Comparison of ENCODE assay signal across 18 mouse cellular contexts in the genomic region with DNA sequence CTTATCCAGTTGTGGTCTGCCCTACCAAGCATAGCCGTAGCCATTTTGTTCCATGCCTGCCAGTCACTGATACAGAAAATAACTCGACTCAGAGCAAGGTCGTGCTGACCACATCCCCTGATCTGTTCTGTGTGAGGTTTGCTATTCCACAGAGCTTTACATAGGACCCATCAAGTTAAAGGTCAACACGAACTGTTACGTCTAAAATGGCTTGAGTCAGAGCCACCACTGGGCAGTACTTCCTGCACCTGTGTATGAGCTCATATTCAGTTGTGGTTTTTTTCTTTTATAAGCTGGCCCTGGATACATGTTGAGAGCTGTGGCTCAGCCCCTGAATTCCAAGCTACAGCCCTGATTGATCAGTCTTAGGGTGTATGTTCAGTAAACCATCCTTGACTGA. TPM values are rescaled to one million over a fixed set of nuclear protein-coding genes. Genes with fewer than 3 reads are reported as not detected.
"Had no signal": no experiment of that assay in that cellular context is flagged by ENCODE, and none has a peak within 500 bp of the region (broad histone marks: within the 10 kb centered on the region; RNA-seq: fewer than 3 reads in every experiment).

No protein-coding gene starts in this region.

- H3K9ac ChIP-seq: liver, postnatal 0 days; lung, embryonic 15.5 days; midbrain, embryonic 12.5 days; neural tube, embryonic 12.5 days had no signal

- H3K4me1 ChIP-seq: lung, embryonic 15.5 days; midbrain, embryonic 12.5 days; neural tube, embryonic 12.5 days had no signal

- H3K4me3 ChIP-seq: lung, embryonic 15.5 days; megakaryocyte, embryonic 14.5 days; midbrain, embryonic 12.5 days; neural tube, embryonic 12.5 days had no signal

- H3K27ac ChIP-seq: lung, embryonic 15.5 days; macrophage; midbrain, embryonic 12.5 days; neural tube, embryonic 12.5 days had no signal

- DNase-seq: liver, postnatal 0 days; lung, adult 2 months; lung, postnatal 14 days; lung, postnatal 36 days; midbrain, embryonic 14.5 days; right cerebral cortex, postnatal 25 days; right cerebral cortex, postnatal 4 days; spleen, adult 18-20 months; thymus, adult 18-20 months; thymus, postnatal 14 days; thymus, postnatal 36 days had no signal

- H3K27me3 ChIP-seq: lung, embryonic 15.5 days; midbrain, embryonic 12.5 days; neural tube, embryonic 12.5 days had no signal

- H3K9me3 ChIP-seq: lung, embryonic 15.5 days; megakaryocyte, embryonic 14.5 days; midbrain, embryonic 12.5 days; neural tube, embryonic 12.5 days had no signal

- H3K4me2 ChIP-seq: lung, embryonic 15.5 days; midbrain, embryonic 12.5 days; neural tube, embryonic 12.5 days had no signal

RNA-seq across cellular contexts. Expression of a gene that starts 31.8 kb away (rescaled TPM):
- total RNA-seq: megakaryocyte progenitor cell, adult 5-6 weeks; neutrophil, adult 5-6 weeks had no signal
- polyA plus RNA-seq: macrophage had no signal
